Mouse (Mus musculus) thymus, postnatal 0 days (tissue): ENCODE results near the gene Nktr. TPM values are rescaled to one million over a fixed set of nuclear protein-coding genes. Genes with fewer than 3 reads are reported as not detected.

Source experiments
- DNase-seq: peaks from one replicate; pipeline ENCODE4 v3.0.0-alpha.2; 2015; ENCODE audit warnings: low spot score
- polyA plus RNA-seq: library from polyadenylated mRNA; unstranded; fragments of >200 nt; fragmentation: Nextera tagmentation; extraction: Ambion mirVana; gene quantifications from 2 replicates; pipeline ENCODE4 v1.2.1, GENCODE M21; 2015

Gene Nktr
- polyA plus RNA-seq, 1 experiment from 2014 or later = 83.5 TPM

GRCm38 (mm10) chr9:121802747-121803146 is 83.8 kb downstream of the Nktr start:
- no peak for DNase-seq

Other genes with a start within 250 kb of the Nktr start
- gene Cck, start 223.5 kb upstream of the Nktr start, polyA plus RNA-seq = 4.3 and 4.6 TPM in 2 replicates
- 1.2 and 1.3 TPM in 2 replicates for gene Lyzl4, start 77.1 kb upstream of the Nktr start, polyA plus RNA-seq
- 1.3 and 1.4 TPM in 2 replicates for gene Vipr1, start 76.5 kb upstream of the Nktr start, polyA plus RNA-seq
- gene Sec22c, start 13.7 kb upstream of the Nktr start, polyA plus RNA-seq = 18.8 and 21.5 TPM in 2 replicates
- gene Ss18l2, start 8.8 kb upstream of the Nktr start, polyA plus RNA-seq = 127 and 128 TPM in 2 replicates
- 1.9 and 2.4 TPM in 2 replicates for gene Zfp651, start 40.2 kb downstream of the Nktr start, polyA plus RNA-seq
- gene Klhl40, start 58.4 kb downstream of the Nktr start, polyA plus RNA-seq = 0.34 and 0.40 TPM in 2 replicates
- 0.40 and 0.51 TPM in 2 replicates for gene Hhatl, start 73.3 kb downstream of the Nktr start, polyA plus RNA-seq
- gene Ccdc13, start 120.3 kb downstream of the Nktr start, polyA plus RNA-seq = 0.24 and 0.29 TPM in 2 replicates
- 142 and 156 TPM in 2 replicates for gene Higd1a, start 139.2 kb downstream of the Nktr start, polyA plus RNA-seq
- 0.26 and 0.31 TPM in 2 replicates for gene Ackr2, start 179.2 kb downstream of the Nktr start, polyA plus RNA-seq
- 0.31 and 0.40 TPM in 2 replicates for gene Cyp8b1, start 197.1 kb downstream of the Nktr start, polyA plus RNA-seq
- gene Fam198a, start 231.8 kb downstream of the Nktr start, polyA plus RNA-seq = 0.31 and 0.57 TPM in 2 replicates